ENCODE assay signal across 8 mouse cellular contexts in genomic region chr8:47287201-47287621, GRCm38 (mm10).
DNase-seq lines count a peak whose midpoint lies in the region; ATAC-seq and TF ChIP-seq lines count a peak whose summit lies in the region.

No protein-coding gene starts in this region.

- WGBS in hindbrain, embryonic 12.5 days, result under 1% methylated on average over 16 of the region's 16 CpGs
- 9% methylated on average over 16 of the region's 16 CpGs for WGBS in liver, embryonic 13.5 days (ENCODE audit: insufficient replicate concordance)
- WGBS in small intestine, adult 2 months, result 43% methylated on average over 16 of the region's 16 CpGs

- DNase-seq in left cerebral cortex, adult 2 months (ENCODE audit: extremely low spot score in 1 of 2, low spot score in 2 of 2), result peak; percentile 19 to 36
- no peak for DNase-seq in left cerebral cortex, adult 11 months (ENCODE audit: low spot score)
- DNase-seq in liver, embryonic 13.5 days, result no peak
- DNase-seq in B cell, adult 2 months, result no peak
- no peak for DNase-seq in T-cell, adult 2 months (ENCODE audit: low spot score)

- H3K4me3 ChIP-seq in left cerebral cortex, adult 2 months, result peak overlapping the region; percentile 85
- peak overlapping the region; percentile 97 for H3K4me3 ChIP-seq in cortical plate, adult 2 months (ENCODE audit: insufficient read depth, low read length)
- H3K4me3 ChIP-seq in hindbrain, embryonic 12.5 days, result peak overlapping the region; percentile 80
- peak overlapping the region; percentile 55 for H3K4me3 ChIP-seq in liver, embryonic 13.5 days (replicated peaks)
- peak overlapping the region; percentile 62 for H3K4me3 ChIP-seq in small intestine, adult 2 months (ENCODE audit: low read depth, low read length)

- 0 out of 2 replicates have a peak, but pooled peaks have one; percentile 3 for ATAC-seq in hindbrain, embryonic 12.5 days (ENCODE audit: low FRiP score)
- no peak for ATAC-seq in liver, embryonic 13.5 days (ENCODE audit: low read depth)

- H3K27ac ChIP-seq in left cerebral cortex, adult 2 months, result peak overlapping the region; percentile 99
- H3K27ac ChIP-seq in cortical plate, adult 2 months (ENCODE audit: insufficient read depth, low read length), result peak overlapping the region; percentile 66; the same call in 1 of the 2 replicates
- H3K27ac ChIP-seq in hindbrain, embryonic 12.5 days, result peak overlapping the region; percentile 99
- no peak overlapping the region for H3K27ac ChIP-seq in liver, embryonic 13.5 days
- no peak overlapping the region; the same call in 1 of the 2 replicates for H3K27ac ChIP-seq in small intestine, adult 2 months (ENCODE audit: insufficient read depth, low read depth, low read length)

- H3K4me2 ChIP-seq in hindbrain, embryonic 12.5 days (replicated peaks), result peak overlapping the region; percentile 80
- H3K4me2 ChIP-seq in liver, embryonic 13.5 days, result peak overlapping the region; percentile 70

- H3K4me1 ChIP-seq in cortical plate, adult 2 months (ENCODE audit: control insufficient read depth, insufficient read depth, low read length), result peaks cover 3% of the 10 kb centered on the region; the same call in 1 of the 2 replicates
- H3K4me1 ChIP-seq in hindbrain, embryonic 12.5 days, result peaks cover 48% of the 10 kb centered on the region
- 0 out of 2 replicates have a peak, but pooled peaks cover 7% of the 10 kb centered on the region for H3K4me1 ChIP-seq in liver, embryonic 13.5 days (replicated peaks)
- 0 out of 2 replicates have a peak, but pooled peaks cover 2% of the 10 kb centered on the region for H3K4me1 ChIP-seq in small intestine, adult 2 months (ENCODE audit: control insufficient read depth, insufficient read depth, insufficient read length, low read length)

- no peaks in the 10 kb centered on the region for H3K27me3 ChIP-seq in hindbrain, embryonic 12.5 days
- peaks cover 61% of the 10 kb centered on the region for H3K27me3 ChIP-seq in liver, embryonic 13.5 days
- peaks cover 19% of the 10 kb centered on the region for H3K27me3 ChIP-seq in small intestine, adult 2 months (ENCODE audit: control insufficient read depth, insufficient read depth, low read length)

- H3K9ac ChIP-seq in hindbrain, embryonic 12.5 days, result peak overlapping the region; percentile 100
- H3K9ac ChIP-seq in liver, embryonic 13.5 days, result no peak overlapping the region

- TF ChIP-seq CTCF in left cerebral cortex, adult 2 months (IDR thresholded peaks at IDR 0.05), result no peak
- TF ChIP-seq CTCF in cortical plate, adult 2 months (IDR thresholded peaks at IDR 0.05; ENCODE audit: extremely low read depth, insufficient read depth, low read length), result no peak
- no peak for TF ChIP-seq CTCF in small intestine, adult 2 months (IDR thresholded peaks at IDR 0.05; ENCODE audit: extremely low read depth, insufficient read length, insufficient replicate concordance, low read depth, low read length)

- peak; percentile 55; the same call in 1 of the 2 replicates for TF ChIP-seq POLR2A in cortical plate, adult 2 months (IDR thresholded peaks at IDR 0.05; ENCODE audit: extremely low read depth, insufficient read depth, low read length)
- no peak for TF ChIP-seq POLR2A in small intestine, adult 2 months (IDR thresholded peaks at IDR 0.05; ENCODE audit: low read depth, low read length)

- H3K9me3 ChIP-seq in hindbrain, embryonic 12.5 days (replicated peaks), result no peaks in the 10 kb centered on the region
- H3K9me3 ChIP-seq in liver, embryonic 13.5 days (replicated peaks), result no peaks in the 10 kb centered on the region

- H3K36me3 ChIP-seq in hindbrain, embryonic 12.5 days, result no peaks in the 10 kb centered on the region
- no peaks in the 10 kb centered on the region for H3K36me3 ChIP-seq in liver, embryonic 13.5 days
- no peaks in the 10 kb centered on the region for H3K36me3 ChIP-seq in small intestine, adult 2 months (ENCODE audit: control insufficient read depth, insufficient read depth, low read length)

- intact Hi-C loops in left cerebral cortex, adult 2 months (cut with DNase I), result loop anchor here (2.0 to 5.0 kb wide), 5 partner anchors 18 to 545 kb away; no protein-coding TSS in a partner anchor

Comparison
In these comparisons a context has a peak if more than half of its experiments do, and no peak if none do; other contexts are left out.
1. DNase-seq: peak in left cerebral cortex, adult 2 months (2 of 2); none in left cerebral cortex, adult 11 months (single experiment), liver, embryonic 13.5 days (single experiment), B cell, adult 2 months (0 of 2) and T-cell, adult 2 months (single experiment).
2. H3K27ac ChIP-seq: peak in left cerebral cortex, adult 2 months (single experiment), cortical plate, adult 2 months (single experiment) and hindbrain, embryonic 12.5 days (single experiment); none in liver, embryonic 13.5 days (single experiment) and small intestine, adult 2 months (single experiment).
3. Peak in every context shown above with its lines, with median percentiles within 50 percentile points of each other: H3K4me3 ChIP-seq.